Mouse (Mus musculus) megakaryocyte, embryonic 14.5 days (primary cell): ENCODE measurements around the gene Klrb1a.

Source experiments
- FLI1 ChIP-seq: IDR thresholded peaks from 2 replicates; pipeline ENCODE4 v1.6.1; 2012; ENCODE audit warnings: low read length, inconsistent platforms, mixed read lengths
- GATA1 ChIP-seq: IDR thresholded peaks from 3 replicates; pipeline ENCODE4 v1.6.1; 2012; ENCODE audit warnings: mixed read lengths, low read length, inconsistent platforms, borderline replicate concordance

- no peak for TF ChIP-seq GATA1
- TF ChIP-seq FLI1: no peak
These were observed 39.2 kb downstream of the Klrb1a start for GRCm38 (mm10) chr6:128584070-128584660.
